ENCODE assay signal across 9 mouse cellular contexts in the genomic region with DNA sequence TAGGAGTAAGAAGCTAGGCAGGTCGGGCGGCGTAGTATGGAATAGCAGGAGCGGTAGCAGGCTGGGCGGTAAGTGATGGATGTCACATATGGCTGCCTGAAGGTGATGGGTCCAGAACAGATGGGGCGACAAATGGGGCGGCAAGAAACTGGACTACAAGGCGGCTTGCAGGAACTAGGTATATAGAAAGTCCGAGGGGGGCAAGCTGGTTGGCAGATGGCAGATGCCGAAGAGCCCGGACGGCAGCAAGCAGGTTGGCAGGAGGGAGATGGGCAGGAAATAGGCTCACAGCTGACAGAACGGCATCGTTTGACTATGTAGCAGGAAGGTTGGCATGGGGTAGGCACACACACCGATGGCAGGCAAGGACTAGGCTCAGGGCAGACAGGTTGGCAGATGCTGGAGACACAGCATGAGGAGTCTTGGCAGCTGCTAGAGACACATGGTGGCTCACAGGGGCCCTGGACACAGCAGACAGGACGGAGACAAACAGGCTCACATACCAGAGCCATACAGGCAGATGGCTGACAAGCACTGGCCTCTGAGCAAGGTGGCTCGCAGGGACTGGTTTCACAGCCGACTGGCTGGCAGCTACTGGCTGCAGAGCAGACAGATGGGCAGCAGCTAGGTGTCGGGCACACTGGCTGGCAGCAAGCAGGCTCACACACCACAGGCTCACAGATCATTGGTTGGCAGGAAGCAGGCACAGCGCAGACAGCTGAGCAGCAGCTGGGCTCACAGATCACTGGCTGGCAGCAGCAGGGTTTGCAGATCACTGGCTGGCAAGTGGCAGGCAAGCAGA. TPM values are rescaled to one million over a fixed set of nuclear protein-coding genes. Genes with fewer than 3 reads are reported as not detected.
DNase-seq lines count a peak whose midpoint lies in the region; ATAC-seq and TF ChIP-seq lines count a peak whose summit lies in the region.
"Had no signal": no experiment of that assay in that cellular context is flagged by ENCODE, and none has a peak within 500 bp of the region (broad histone marks: within the 10 kb centered on the region; RNA-seq: fewer than 3 reads in every experiment).

No protein-coding gene starts in this region.

- TF ChIP-seq CTCF in stomach, postnatal 0 days (IDR thresholded peaks at IDR 0.05; ENCODE audit: low read depth): no peak
- no peak for TF ChIP-seq CTCF in intestine, postnatal 0 days (IDR thresholded peaks at IDR 0.05; ENCODE audit: low read depth)

- no peak overlapping the region for H3K9ac ChIP-seq in stomach, embryonic 16.5 days (ENCODE audit: low read length)
- no peak overlapping the region for H3K9ac ChIP-seq in stomach, postnatal 0 days (ENCODE audit: low read length)
- no peak overlapping the region for H3K9ac ChIP-seq in intestine, postnatal 0 days (ENCODE audit: low read depth, low read length)

- no peak for DNase-seq in stomach, postnatal 0 days (ENCODE audit: low spot score)
- peak; percentile 22 to 50 for DNase-seq in cerebellum, postnatal 4 days (ENCODE audit: low spot score in 2 of 2)
- DNase-seq in layer of hippocampus, postnatal 14 days (ENCODE audit: low spot score in 2 of 2): peak; percentile 60 to 71
- peak; percentile 38 for DNase-seq in right cerebral cortex, postnatal 4 days
- DNase-seq in adipocyte (ENCODE audit: low spot score): no peak

- H3K27ac ChIP-seq in stomach, embryonic 16.5 days (ENCODE audit: low read length): no peak overlapping the region
- H3K27ac ChIP-seq in stomach, postnatal 0 days (replicated peaks): no peak overlapping the region
- H3K27ac ChIP-seq in intestine, postnatal 0 days (ENCODE audit: low read depth, low read length): no peak overlapping the region

- no peak for TF ChIP-seq EP300 in stomach, postnatal 0 days (optimal IDR thresholded peaks at IDR 0.05)

- H3K9me3 ChIP-seq in stomach, embryonic 16.5 days (replicated peaks; ENCODE audit: control insufficient read depth, low read length): no peaks in the 10 kb centered on the region
- H3K9me3 ChIP-seq in stomach, postnatal 0 days (ENCODE audit: control insufficient read depth, low read length): no peaks in the 10 kb centered on the region
- H3K9me3 ChIP-seq in intestine, postnatal 0 days (ENCODE audit: control insufficient read depth): no peaks in the 10 kb centered on the region

- H3K4me2 ChIP-seq in stomach, embryonic 16.5 days (ENCODE audit: low read depth, low read length): no peak overlapping the region
- no peak overlapping the region for H3K4me2 ChIP-seq in stomach, postnatal 0 days (replicated peaks; ENCODE audit: low read depth)
- H3K4me2 ChIP-seq in intestine, postnatal 0 days (replicated peaks; ENCODE audit: low read depth): no peak overlapping the region

- H3K27me3 ChIP-seq in stomach, embryonic 16.5 days (ENCODE audit: control insufficient read depth, insufficient read depth, low read length): no peaks in the 10 kb centered on the region
- H3K27me3 ChIP-seq in stomach, postnatal 0 days (ENCODE audit: control insufficient read depth, insufficient read depth, low read length): no peaks in the 10 kb centered on the region
- no peaks in the 10 kb centered on the region for H3K27me3 ChIP-seq in intestine, postnatal 0 days (replicated peaks; ENCODE audit: control insufficient read depth, insufficient read depth, low read length)

- no peaks in the 10 kb centered on the region for H3K4me1 ChIP-seq in stomach, embryonic 16.5 days (ENCODE audit: control insufficient read depth, insufficient read depth, low read length)
- H3K4me1 ChIP-seq in stomach, postnatal 0 days (replicated peaks; ENCODE audit: control insufficient read depth, insufficient read depth): no peaks in the 10 kb centered on the region
- H3K4me1 ChIP-seq in intestine, postnatal 0 days (replicated peaks; ENCODE audit: control insufficient read depth, insufficient read depth, low read length): no peaks in the 10 kb centered on the region

- H3K4me3 ChIP-seq in stomach, embryonic 16.5 days (replicated peaks; ENCODE audit: low read length): no peak overlapping the region
- no peak overlapping the region for H3K4me3 ChIP-seq in stomach, postnatal 0 days (ENCODE audit: low read depth, low read length)
- no peak overlapping the region for H3K4me3 ChIP-seq in intestine, postnatal 0 days (ENCODE audit: low read depth, low read length)

- WGBS in stomach, embryonic 16.5 days: 76% methylated on average over 20 of the region's 20 CpGs
- 75% methylated on average over 20 of the region's 20 CpGs for WGBS in stomach, postnatal 0 days
- 78% methylated on average over 20 of the region's 20 CpGs for WGBS in intestine, postnatal 0 days

- peak; percentile 44; the same call in 1 of the 2 replicates for ATAC-seq in stomach, embryonic 16.5 days (ENCODE audit: insufficient read depth, low FRiP score)
- ATAC-seq in stomach, postnatal 0 days (ENCODE audit: low FRiP score, low TSS enrichment): no peak
- no peak for ATAC-seq in intestine, postnatal 0 days

- H3K36me3 ChIP-seq in stomach, embryonic 16.5 days (ENCODE audit: control insufficient read depth, insufficient read depth, low read length): no peaks in the 10 kb centered on the region
- no peaks in the 10 kb centered on the region for H3K36me3 ChIP-seq in stomach, postnatal 0 days (ENCODE audit: control insufficient read depth, insufficient read depth, low read length)
- H3K36me3 ChIP-seq in intestine, postnatal 0 days (ENCODE audit: control insufficient read depth, insufficient read depth): no peaks in the 10 kb centered on the region

RNA-seq across cellular contexts. Expression of a gene that starts 0.9 kb away (rescaled TPM):
- polyA plus RNA-seq in stomach, embryonic 16.5 days (2015; fragmentation: Nextera tagmentation; extraction: Ambion mirVana): not detected in 2 replicates
- 0.10 TPM in 1 of 2 replicates, not detected in the other for polyA plus RNA-seq in stomach, postnatal 0 days (2015; fragmentation: Nextera tagmentation; extraction: Ambion mirVana)
- total RNA-seq in layer of hippocampus, postnatal 14 days (2021): not detected
- not detected in 2 replicates for polyA plus RNA-seq in intestine, postnatal 0 days (2015; fragmentation: Nextera tagmentation; extraction: Ambion mirVana)
- polyA plus RNA-seq: heart, embryonic 14.5 days; lung, embryonic 16.5 days had no signal

RNA-seq across cellular contexts. Expression of a gene that starts 6.6 kb away (rescaled TPM):
- polyA plus RNA-seq in stomach, embryonic 16.5 days (2015; fragmentation: Nextera tagmentation; extraction: Ambion mirVana): not detected in 2 replicates
- not detected in 2 replicates for polyA plus RNA-seq in stomach, postnatal 0 days (2015; fragmentation: Nextera tagmentation; extraction: Ambion mirVana)
- total RNA-seq in layer of hippocampus, postnatal 14 days (2021): not detected
- polyA plus RNA-seq in intestine, postnatal 0 days (2015; fragmentation: Nextera tagmentation; extraction: Ambion mirVana): not detected in 2 replicates
- polyA plus RNA-seq: heart, embryonic 14.5 days; lung, embryonic 16.5 days had no signal

RNA-seq across cellular contexts. Expression of a gene that starts 8.3 kb away (rescaled TPM):
- not detected in 2 replicates for polyA plus RNA-seq in stomach, embryonic 16.5 days (2015; fragmentation: Nextera tagmentation; extraction: Ambion mirVana)
- polyA plus RNA-seq in stomach, postnatal 0 days (2015; fragmentation: Nextera tagmentation; extraction: Ambion mirVana): 0.25 and 0.27 TPM in 2 replicates
- total RNA-seq in layer of hippocampus, postnatal 14 days (2021): not detected
- polyA plus RNA-seq in intestine, postnatal 0 days (2015; fragmentation: Nextera tagmentation; extraction: Ambion mirVana): 0.16 TPM in 1 of 2 replicates, not detected in the other
- polyA plus RNA-seq: heart, embryonic 14.5 days had no signal

RNA-seq across cellular contexts. Expression of a gene that starts 30.5 kb away (rescaled TPM):
- 0.23 and 0.34 TPM in 2 replicates for polyA plus RNA-seq in stomach, embryonic 16.5 days (2015; fragmentation: Nextera tagmentation; extraction: Ambion mirVana)
- polyA plus RNA-seq in stomach, postnatal 0 days (2015; fragmentation: Nextera tagmentation; extraction: Ambion mirVana): 0.05 and 0.17 TPM in 2 replicates
- not detected for total RNA-seq in layer of hippocampus, postnatal 14 days (2021)
- not detected in 2 replicates for polyA plus RNA-seq in intestine, postnatal 0 days (2015; fragmentation: Nextera tagmentation; extraction: Ambion mirVana)
- polyA plus RNA-seq: heart, embryonic 14.5 days; lung, embryonic 16.5 days had no signal

RNA-seq across cellular contexts. Expression of a gene that starts 37.2 kb away (rescaled TPM):
- not detected in 2 replicates for polyA plus RNA-seq in stomach, embryonic 16.5 days (2015; fragmentation: Nextera tagmentation; extraction: Ambion mirVana)
- not detected in 2 replicates for polyA plus RNA-seq in stomach, postnatal 0 days (2015; fragmentation: Nextera tagmentation; extraction: Ambion mirVana)
- total RNA-seq in layer of hippocampus, postnatal 14 days (2021): not detected
- polyA plus RNA-seq in intestine, postnatal 0 days (2015; fragmentation: Nextera tagmentation; extraction: Ambion mirVana): not detected in 2 replicates
- polyA plus RNA-seq: heart, embryonic 14.5 days; lung, embryonic 16.5 days had no signal

Comparison
In these comparisons a context has a peak if more than half of its experiments do, and no peak if none do; other contexts are left out.
1. DNase-seq: peak in cerebellum, postnatal 4 days (2 of 2), layer of hippocampus, postnatal 14 days (2 of 2) and right cerebral cortex, postnatal 4 days (single experiment); none in stomach, postnatal 0 days (single experiment) and adipocyte (single experiment).